Mouse (Mus musculus) cortical plate, adult 2 months (tissue): ENCODE results near the gene Fnbp4. TPM values are rescaled to one million over a fixed set of nuclear protein-coding genes. Genes with fewer than 3 reads are reported as not detected.

Experiments
- H3K27ac ChIP-seq: fragments of 200-500 bp; 2 replicates; pipeline ENCODE4 v1.5.1; 2012; ENCODE audit warnings: low read length, control low read depth, inconsistent platforms; ENCODE audit not compliant: insufficient read depth
- H3K4me1 ChIP-seq: fragments of 200-500 bp; 2 replicates; pipeline ENCODE4 v1.6.1; 2011; ENCODE audit warnings: low read length; ENCODE audit not compliant: control insufficient read depth, insufficient read depth
- H3K4me3 ChIP-seq: fragments of 200-500 bp; 2 replicates; pipeline ENCODE4 v1.5.1; 2011; ENCODE audit warnings: mild to moderate bottlenecking, low read length, control low read depth; ENCODE audit not compliant: insufficient read depth
- CTCF ChIP-seq: fragments of 200-500 bp; IDR thresholded peaks from 2 replicates; pipeline ENCODE4 v1.5.1; 2011; ENCODE audit warnings: mild to moderate bottlenecking, control low read depth, low read length; ENCODE audit not compliant: insufficient read depth; ENCODE audit errors: extremely low read depth
- POLR2A ChIP-seq: fragments of 200-500 bp; IDR thresholded peaks from 2 replicates; pipeline ENCODE4 v1.6.1; 2011; ENCODE audit warnings: mild to moderate bottlenecking, low read length, control low read depth; ENCODE audit not compliant: insufficient read depth; ENCODE audit errors: extremely low read depth
- polyA plus RNA-seq: library from polyadenylated mRNA; depleted of rRNA; stranded (reverse); fragments of >200 nt; gene quantifications from 2 replicates; pipeline ENCODE4 v1.2.3, GENCODE M21; 2012; rRNA removed

The Fnbp4 gene
- polyA plus RNA-seq = 62.6 and 68.3 TPM in 2 replicates

DNA sequence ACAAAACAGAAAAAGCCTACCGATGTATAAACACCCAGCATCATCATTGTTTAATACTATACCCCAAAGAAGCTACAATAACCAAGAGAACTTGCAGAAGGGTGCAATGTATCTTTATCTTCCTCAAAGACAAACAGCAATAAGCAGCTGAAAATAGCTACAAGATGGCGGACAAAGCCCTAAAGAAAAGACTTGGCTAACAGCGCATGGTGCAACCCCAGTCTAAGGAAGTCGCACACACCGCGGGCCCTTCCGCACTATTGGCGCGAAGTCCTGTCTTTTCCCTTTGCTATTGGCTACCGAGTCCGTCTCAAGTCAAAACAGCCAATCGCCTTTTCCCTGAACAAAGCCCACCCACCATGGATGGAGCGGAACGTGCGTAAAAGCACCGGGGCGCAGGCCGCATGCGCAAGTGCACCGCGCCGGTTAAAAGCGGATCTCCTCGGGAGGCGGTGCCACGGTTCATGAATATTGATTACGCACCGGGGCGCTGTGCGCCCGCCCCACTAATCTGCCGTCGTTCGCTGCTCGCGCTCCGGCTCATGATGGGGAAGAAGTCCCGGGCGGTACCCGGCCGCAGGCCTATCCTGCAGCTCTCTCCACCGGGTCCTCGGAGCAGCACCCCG lies at the start of gene Fnbp4:
TSS of gene Fnbp4 (plus strand) at position 318 of the 626 bp plus-strand sequence.
- peak; percentile 89 for TF ChIP-seq POLR2A
- TF ChIP-seq CTCF = no peak
- peak within 1 kb of the TSS; percentile 71 for H3K27ac ChIP-seq
- peaks cover 3% of the 10 kb centered on the region for H3K4me1 ChIP-seq
- peak within 1 kb of the TSS; percentile 94 for H3K4me3 ChIP-seq

DNA sequence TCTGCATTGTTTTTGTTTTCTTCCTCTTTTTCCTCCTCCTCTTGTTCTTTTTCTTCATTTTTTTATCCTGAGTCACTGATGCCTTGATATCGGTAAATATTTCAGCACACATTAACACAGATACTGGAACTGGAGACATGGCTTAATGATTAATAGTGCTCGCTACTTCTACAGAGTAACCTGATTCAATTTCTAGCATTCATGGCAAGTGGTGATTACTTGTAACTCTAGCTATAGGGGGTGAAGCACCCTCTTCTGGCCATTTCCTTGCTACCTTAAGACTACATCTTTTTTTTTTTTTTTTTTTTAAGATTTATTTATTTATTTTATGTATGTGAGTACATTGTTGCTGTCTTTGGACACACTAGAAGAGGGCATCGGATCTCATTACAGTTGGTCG lies 44.2 kb upstream of the Fnbp4 start:
- Histone ChIP-seq H3K27ac (no peak overlapping the region), H3K4me3 (no peak overlapping the region), H3K4me1 (no peaks in the 10 kb centered on the region)
- TF ChIP-seq CTCF = no peak
- no peak for TF ChIP-seq POLR2A

DNA sequence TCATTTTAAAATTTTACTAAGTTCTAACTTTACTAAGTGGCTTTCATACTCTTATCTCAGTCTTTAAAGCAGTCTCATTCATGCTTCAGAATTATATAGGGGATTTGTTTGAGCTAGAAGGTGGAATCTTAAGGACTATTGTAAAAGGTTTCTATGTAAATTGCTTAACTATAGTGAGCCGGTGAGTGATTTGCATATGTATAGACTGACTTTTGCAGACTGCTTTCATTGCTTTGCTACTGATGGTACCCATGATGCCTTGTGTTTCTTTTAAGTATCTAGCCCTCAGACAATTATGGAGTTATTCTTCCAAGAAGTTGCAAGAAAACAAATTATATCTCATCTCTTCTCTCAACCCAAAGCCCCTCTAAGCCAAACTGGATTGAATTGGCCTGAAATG lies 36.6 kb upstream of the Fnbp4 start:
- TF ChIP-seq CTCF (no peak), POLR2A (no peak)
- H3K4me3 ChIP-seq = no peak overlapping the region
- H3K27ac ChIP-seq = no peak overlapping the region
- no peaks in the 10 kb centered on the region for H3K4me1 ChIP-seq

DNA sequence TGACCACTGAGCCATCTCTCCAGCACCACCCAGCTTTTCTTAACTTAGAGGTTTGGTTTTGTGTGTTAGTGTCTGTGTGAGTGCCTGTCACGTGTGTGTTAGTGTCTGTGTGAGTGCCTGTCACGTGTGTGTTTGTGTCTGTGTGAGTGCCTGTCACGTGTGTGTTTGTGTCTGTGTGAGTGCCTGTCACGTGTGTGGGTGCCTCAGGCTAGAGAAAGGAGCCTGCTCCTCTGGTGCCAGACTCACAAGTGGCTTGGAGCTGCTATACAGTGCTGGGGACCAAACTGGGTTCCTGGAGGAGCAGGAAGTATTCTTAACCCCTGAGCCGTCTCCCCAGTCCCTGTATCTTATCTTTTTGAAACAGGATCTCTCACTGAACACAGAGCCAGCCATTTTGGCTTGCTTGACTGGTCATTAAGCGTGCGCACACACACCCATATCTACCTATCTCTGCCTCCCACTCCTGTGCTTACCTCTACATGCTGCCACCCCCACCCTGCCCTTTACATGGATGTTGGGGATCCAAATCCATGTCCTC lies 29.5 kb upstream of the Fnbp4 start:
- H3K27ac ChIP-seq = no peak overlapping the region
- H3K4me3 ChIP-seq = no peak overlapping the region
- no peaks in the 10 kb centered on the region for H3K4me1 ChIP-seq
- TF ChIP-seq CTCF (no peak), POLR2A (no peak)

DNA sequence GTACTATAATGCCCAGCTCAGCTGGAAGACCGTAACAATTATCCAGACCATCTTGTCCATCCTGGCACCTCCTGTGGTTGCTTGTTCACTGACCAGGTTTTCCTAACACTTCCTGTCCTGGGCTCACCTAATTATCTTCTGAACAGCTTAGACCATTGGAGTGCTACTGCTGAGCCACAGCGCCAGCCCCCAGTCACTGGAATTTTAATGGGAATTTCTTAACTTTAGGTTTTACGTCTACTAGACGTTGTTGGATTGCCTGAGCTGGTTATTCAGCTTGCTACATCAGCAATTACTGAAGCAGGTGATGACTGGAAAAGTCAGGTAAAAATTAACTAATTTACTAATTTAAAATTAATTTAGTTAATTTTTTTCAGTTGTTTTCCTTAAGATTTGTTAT lies 27.8 kb upstream of the Fnbp4 start:
- Histone ChIP-seq H3K4me3 (no peak overlapping the region), H3K27ac (no peak overlapping the region), H3K4me1 (no peaks in the 10 kb centered on the region)
- no peak for TF ChIP-seq CTCF
- no peak for TF ChIP-seq POLR2A

DNA sequence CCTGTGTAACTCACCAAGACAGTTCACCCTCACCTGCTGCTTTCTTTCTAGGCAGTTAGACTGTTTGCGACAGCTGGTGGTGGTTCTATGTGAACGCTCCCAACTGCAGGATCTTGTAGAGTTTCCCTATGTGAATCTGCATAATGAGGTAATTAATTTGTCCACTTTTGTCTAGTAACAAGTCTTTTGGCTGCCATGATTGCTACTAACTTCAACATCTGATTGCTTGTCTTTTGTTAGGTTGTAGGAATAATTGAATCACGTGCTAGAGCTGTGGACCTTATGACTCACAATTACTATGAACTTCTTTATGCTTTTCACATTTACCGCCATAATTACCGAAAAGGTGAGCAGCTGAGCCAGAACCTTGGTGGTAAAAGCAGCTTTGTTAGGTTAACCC lies 27.2 kb upstream of the Fnbp4 start:
- TF ChIP-seq CTCF (no peak), POLR2A (no peak)
- Histone ChIP-seq H3K4me3 (no peak overlapping the region), H3K27ac (no peak overlapping the region), H3K4me1 (no peaks in the 10 kb centered on the region)

DNA sequence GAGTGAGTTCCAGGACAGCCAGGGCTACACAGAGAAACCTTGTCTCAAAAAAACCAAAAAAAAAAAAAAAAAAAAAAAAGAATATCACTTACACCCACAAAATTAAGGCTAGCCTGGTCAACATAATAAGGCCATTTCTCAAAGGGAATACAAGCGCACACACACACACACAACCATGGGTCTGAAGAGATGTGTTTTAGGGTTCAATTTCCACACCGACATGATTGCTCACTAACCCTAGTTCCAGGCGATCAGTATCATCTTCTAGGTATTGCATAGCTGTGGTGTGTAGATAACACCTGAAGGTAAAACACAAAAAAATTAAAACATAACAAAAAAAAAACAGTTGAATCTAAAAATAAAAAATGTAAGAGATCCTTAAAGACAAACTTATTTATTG lies 18.4 kb upstream of the Fnbp4 start:
- TF ChIP-seq CTCF (no peak), POLR2A (no peak)
- H3K27ac ChIP-seq = no peak overlapping the region
- H3K4me1 ChIP-seq = no peaks in the 10 kb centered on the region
- no peak overlapping the region for H3K4me3 ChIP-seq

DNA sequence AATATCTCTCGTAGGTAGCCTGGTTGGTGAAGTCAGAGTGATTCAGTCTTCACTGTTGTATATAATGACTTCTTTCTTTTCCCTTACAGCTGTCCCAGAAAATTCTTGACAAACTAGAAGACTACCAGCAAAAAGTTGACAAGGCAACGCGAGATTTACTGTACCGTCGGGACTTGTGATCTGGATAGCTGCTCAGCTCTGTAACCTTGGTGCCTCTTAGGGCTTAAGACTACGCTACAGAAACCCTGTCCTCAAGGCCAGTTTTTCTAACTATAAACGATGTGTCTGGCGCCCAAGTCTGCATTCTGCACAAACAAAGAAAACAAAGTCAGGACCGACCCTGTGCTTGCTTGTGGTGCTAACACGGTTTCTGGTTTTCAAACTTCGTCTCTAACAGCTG lies 9.8 kb upstream of the Fnbp4 start:
- no peak for TF ChIP-seq POLR2A
- no peak for TF ChIP-seq CTCF
- Histone ChIP-seq H3K4me1 (no peaks in the 10 kb centered on the region), H3K27ac (no peak overlapping the region), H3K4me3 (no peak overlapping the region)

DNA sequence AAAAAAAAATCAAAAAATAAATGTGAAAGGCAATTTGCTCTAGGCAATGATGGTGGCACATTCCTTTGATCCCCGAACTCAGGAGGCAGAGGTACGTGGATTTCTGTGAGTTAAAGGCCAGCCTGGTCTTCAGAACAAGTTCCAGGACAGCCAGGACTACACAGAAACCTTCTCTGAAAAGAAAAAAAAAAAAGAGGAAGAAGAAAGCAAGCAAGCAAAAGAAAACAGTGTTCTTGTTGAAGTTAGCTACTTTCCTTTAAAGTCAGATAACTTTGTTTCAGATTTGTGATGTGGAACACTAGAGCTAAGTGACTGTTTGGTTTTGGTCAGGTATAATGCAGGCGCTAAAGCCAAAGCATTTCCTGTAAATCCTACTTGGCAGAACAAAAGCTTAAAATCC lies 6.4 kb upstream of the Fnbp4 start:
- TF ChIP-seq CTCF (no peak), POLR2A (no peak)
- no peak overlapping the region for H3K27ac ChIP-seq
- H3K4me3 ChIP-seq = no peak overlapping the region
- H3K4me1 ChIP-seq = no peaks in the 10 kb centered on the region

DNA sequence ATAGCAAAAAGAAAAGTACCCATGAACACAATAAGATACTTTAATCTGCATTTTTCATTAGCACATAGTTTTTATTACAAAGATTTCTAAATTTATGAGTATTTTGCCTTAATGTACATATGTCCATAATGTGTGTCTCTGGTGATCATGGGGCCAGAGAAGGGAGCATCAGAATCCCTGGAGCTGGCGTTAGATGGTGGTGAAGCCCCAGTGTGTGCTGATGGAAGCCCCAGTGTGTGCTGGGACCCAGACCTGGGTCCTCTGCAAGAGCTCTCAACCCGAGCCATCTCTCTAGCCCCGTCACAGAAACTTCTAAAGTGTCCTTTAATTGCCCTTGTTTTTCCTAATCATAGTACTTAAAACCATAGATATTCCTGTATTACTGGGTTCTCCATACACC lies 5.8 kb upstream of the Fnbp4 start:
- Histone ChIP-seq H3K27ac (no peak overlapping the region), H3K4me3 (no peak overlapping the region), H3K4me1 (no peaks in the 10 kb centered on the region)
- TF ChIP-seq CTCF = no peak
- no peak for TF ChIP-seq POLR2A
